Mouse (Mus musculus): Measurements from ENCODE around the gene Endou.

The Endou gene

GRCm38 (mm10) chr15:97752491-97752890 is 21.4 kb upstream of the Endou start:
- no peak for DNase-seq

GRCm38 (mm10) chr15:97751676-97752075 is 20.5 kb upstream of the Endou start:
- DNase-seq = no peak

GRCm38 (mm10) chr15:97750697-97751096 is 19.6 kb upstream of the Endou start:
- peak; percentile 73 for DNase-seq

GRCm38 (mm10) chr15:97749841-97750240 is 18.7 kb upstream of the Endou start:
- DNase-seq = no peak

- no peak for DNase-seq
Measured at GRCm38 (mm10) chr15:97749397-97749796, 18.3 kb upstream of the Endou start.

- no peak for DNase-seq
Measured at GRCm38 (mm10) chr15:97748964-97749363, 17.8 kb upstream of the Endou start.

- no peak for DNase-seq
Measured at GRCm38 (mm10) chr15:97748309-97748708, 17.2 kb upstream of the Endou start.

GRCm38 (mm10) chr15:97747486-97747885 is 16.3 kb upstream of the Endou start:
- no peak for DNase-seq

GRCm38 (mm10) chr15:97746748-97747147 is 15.6 kb upstream of the Endou start:
- DNase-seq = no peak

GRCm38 (mm10) chr15:97746278-97746677 is 15.1 kb upstream of the Endou start:
- DNase-seq = no peak

- DNase-seq = no peak
Measured at GRCm38 (mm10) chr15:97745331-97745730, 14.2 kb upstream of the Endou start.

- no peak for DNase-seq
Measured at GRCm38 (mm10) chr15:97744930-97745329, 13.8 kb upstream of the Endou start.

- DNase-seq = no peak
Measured at GRCm38 (mm10) chr15:97743961-97744525, 12.9 kb upstream of the Endou start.

- DNase-seq = no peak
Measured at GRCm38 (mm10) chr15:97743210-97743609, 12.1 kb upstream of the Endou start.

- DNase-seq = no peak
Measured at GRCm38 (mm10) chr15:97742600-97742999, 11.5 kb upstream of the Endou start.

- DNase-seq = no peak
Measured at GRCm38 (mm10) chr15:97742074-97742473, 10.9 kb upstream of the Endou start.

GRCm38 (mm10) chr15:97741662-97742061 is 10.5 kb upstream of the Endou start:
- no peak for DNase-seq

- no peak for DNase-seq
Measured at GRCm38 (mm10) chr15:97740283-97740732, 9.2 kb upstream of the Endou start.

- DNase-seq = no peak
Measured at GRCm38 (mm10) chr15:97738923-97739322, 7.8 kb upstream of the Endou start.

- DNase-seq = no peak
Measured at GRCm38 (mm10) chr15:97731988-97732387, 849 bp upstream of the Endou start.

GRCm38 (mm10) chr15:97730365-97730764 is 774 bp downstream of the Endou start:
- DNase-seq = no peak

- DNase-seq = no peak
Measured at GRCm38 (mm10) chr15:97728804-97729203, 2.3 kb downstream of the Endou start.

- DNase-seq = no peak
Measured at GRCm38 (mm10) chr15:97728394-97728793, 2.7 kb downstream of the Endou start.

- no peak for DNase-seq
Measured at GRCm38 (mm10) chr15:97727520-97727919, 3.6 kb downstream of the Endou start.

- no peak for DNase-seq
Measured at GRCm38 (mm10) chr15:97727048-97727447, 4.1 kb downstream of the Endou start.

Data from right cerebral cortex, postnatal 25 days (tissue).